Mouse (Mus musculus) cerebellum, postnatal 25 days (tissue): ENCODE measurements around the gene Fam221b.

Source experiments
- DNase-seq, 2 experiments: peaks; one replicate each; pipeline ENCODE4 v3.0.0; 2021; ENCODE audit warnings: mixed read lengths in 2 of 2

Fam221b gene

DNA sequence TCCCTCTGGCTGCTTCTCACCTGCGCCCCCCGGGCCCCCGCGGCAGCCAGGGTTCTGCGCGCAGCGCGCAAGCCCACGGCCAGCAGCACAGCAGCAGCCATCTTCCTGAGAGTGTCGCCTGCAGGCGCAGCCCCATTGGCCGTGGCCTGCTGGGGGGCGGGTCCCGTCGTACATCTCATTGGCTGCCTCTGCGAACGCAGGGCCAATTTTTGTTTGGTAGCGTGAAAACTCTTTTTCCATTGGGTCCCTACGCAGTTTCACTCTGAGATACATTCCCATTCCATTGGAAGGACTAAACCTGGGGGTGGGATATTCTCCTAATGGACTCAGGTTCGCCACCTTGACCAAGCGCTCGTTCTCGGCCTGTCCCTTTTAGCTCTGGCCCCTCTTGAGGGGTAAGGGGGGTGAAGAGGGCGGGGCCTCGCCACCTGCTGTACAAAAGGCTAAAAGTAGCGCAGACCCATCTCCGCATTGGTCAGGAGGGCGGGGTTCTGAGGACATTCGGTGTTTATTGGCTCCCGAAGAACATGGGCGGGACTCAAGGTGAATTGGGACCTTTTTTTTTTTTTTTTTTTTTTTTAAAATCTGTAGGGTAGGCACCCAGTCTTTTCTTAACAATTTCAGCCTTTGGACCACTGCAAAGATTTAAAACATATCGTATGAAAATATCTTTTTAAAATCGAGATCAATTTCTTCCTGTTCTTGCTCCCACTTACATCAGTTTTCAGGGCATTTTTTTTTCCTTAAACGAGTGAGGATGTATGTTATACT lies 12.4 kb downstream of the Fam221b start, which contains the start of gene Hint2:
TSS of gene Hint2 (minus strand) at position 128 of the 771 bp plus-strand sequence.
- DNase-seq: peak; percentile 95 to 97

DNA sequence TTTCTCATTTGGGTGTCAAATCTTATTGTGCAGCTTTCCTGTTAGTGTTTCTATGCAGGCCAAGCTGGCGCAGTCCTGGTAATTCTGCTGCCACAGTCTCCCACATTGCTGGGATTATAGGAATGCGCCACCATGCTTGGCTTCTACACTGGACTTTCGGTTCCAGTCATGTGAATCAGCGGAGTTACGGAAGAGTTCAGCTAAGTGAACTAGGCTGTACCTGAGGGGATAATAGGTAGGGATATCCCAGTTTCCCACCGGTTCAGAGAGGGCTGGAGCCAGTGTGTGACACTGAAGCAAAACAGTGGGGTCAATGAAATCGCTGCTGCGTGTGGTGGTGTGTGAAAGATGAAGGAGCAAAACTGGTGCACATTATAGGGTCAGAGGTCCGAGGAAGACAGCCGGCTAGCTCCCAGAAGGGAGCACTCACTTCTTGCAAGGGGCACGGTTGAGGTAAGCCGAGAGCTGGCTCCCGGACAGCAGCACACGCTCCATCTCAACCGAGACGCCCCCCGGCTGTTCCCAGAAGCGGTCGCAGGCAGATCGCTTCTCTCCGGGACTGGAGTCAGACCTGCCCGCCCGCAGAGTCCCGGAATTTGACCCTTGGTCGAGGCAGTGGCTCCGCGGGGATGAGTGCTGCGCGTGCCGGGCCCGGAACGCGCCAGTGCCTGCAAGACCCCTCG lies 13.1 kb downstream of the Fam221b start:
- peak in 1 of 2 experiments; percentile 34 for DNase-seq

DNA sequence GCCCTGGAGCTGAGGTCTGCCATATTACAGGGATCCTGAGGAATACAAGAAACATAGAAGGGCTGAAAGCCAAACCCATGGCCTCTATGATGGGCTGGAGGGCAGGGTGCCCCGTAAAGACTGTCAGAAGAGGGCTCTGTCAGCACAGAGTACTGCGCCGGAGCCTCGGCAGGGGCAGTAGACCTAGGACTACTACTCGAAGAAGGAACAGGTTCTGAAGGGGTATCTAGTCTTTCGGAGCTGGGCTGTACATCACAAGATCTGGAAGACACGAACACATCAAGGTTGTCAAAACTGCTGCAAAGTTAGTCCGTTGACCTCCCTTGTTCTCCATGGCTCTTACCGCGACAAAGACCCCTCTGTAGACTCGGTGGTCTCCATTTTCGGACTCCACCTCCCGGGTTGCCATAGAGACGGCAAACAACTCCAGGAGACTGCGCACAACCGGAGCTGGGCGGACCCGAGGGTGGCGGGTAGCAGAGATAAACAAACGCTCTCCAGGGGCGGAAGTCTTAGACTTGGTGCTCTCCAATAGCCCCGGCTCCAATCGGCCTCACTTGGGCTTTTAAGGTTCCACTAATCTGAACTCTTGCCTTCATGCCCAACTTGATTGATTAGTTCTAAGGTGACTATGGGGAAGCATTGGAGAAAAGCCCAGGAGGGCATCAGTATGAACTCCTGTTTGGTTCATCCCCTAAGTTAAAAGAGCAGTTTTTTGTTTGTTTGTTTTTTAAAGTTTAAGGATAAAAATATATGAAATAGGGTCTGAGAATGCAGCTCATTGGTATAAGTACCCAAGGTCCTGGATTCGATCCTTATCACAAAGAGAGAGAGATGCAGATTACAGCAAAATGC lies 15.6 kb downstream of the Fam221b start, which contains the start of gene Spag8:
TSS of gene Spag8 (minus strand) at position 434 of the 855 bp plus-strand sequence.
- DNase-seq: peak in 1 of 2 experiments; percentile 22

DNA sequence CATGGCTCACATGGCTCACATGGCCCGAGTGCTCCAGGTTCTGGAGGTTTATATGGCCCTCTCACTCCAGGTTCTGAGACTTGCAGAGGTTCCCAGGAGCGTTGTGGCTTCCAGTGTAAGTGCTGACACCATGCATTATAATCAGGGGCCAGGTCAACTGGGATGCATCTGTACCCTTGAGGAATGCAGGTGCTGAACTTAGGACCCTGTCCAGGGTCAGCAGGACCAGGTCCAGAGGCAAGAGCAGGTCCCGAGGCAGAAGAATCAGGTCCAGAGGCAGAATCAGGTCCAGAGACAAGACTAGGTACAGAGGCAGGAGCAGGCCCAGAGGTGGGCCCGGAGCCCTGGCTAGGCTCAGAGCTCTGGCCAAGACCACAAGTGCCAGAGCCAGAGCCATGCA lies 16.2 kb downstream of the Fam221b start:
- DNase-seq: peak in 1 of 2 experiments; percentile 6

DNA sequence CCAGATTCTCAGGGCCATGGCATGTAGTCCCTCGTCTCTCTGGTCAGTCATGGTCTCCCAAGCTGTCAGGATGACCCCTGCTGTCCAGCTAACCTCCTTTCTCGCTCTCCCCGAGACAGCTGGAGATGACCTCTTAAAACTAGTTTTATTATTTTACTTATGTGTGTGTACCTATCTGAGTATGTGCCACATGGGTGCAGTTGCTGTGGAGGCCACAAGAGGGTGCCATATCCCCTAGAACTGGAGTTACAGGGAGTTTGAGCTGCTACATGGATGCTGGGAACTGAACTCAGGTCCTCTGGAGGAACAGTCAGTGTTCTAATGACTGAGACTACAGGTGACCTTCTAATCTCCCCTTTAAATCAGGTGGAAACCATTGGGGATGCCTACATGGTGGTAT lies 19.2 kb downstream of the Fam221b start:
- no peak for DNase-seq

DNA sequence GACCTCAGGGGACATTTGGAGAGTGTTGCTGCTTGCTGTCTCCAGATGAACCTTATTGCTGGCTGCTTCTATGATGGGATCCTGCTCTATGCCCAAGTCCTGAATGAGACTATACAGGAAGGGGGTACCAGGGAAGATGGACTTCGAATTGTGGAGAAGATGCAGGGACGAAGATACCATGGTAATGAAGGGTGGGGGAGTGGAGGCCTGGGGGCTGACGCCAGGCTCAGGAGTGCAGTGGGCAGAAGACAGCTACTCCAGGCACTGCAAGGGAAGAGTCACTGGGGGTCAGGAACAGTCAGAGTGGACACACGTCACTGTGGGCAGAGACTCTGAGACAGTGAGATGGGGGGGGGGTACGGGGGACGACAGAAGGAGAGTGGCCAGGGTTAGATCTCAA lies 28.5 kb downstream of the Fam221b start:
- peak in 1 of 2 experiments; percentile 1 for DNase-seq

DNA sequence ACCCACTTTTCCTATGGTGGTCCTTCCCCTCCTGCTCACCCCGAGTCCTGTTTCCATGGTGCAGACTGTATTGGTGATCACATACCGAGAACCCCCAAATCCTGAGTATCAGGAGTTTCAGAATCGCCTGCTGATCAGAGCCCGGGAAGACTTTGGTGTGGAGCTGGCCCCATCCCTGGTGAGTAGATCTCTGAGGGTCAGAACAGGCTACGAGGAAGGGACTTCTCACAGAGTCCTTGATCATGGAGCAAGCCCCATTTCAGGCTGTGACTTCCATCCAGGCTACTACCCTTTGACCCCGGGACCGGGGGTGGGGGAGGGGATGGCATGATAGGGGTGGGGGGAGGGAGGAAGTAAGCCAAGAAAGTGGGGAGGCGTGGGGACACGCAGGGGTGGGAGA lies 28.9 kb downstream of the Fam221b start:
- peak in 1 of 2 experiments; percentile 2 for DNase-seq

DNA sequence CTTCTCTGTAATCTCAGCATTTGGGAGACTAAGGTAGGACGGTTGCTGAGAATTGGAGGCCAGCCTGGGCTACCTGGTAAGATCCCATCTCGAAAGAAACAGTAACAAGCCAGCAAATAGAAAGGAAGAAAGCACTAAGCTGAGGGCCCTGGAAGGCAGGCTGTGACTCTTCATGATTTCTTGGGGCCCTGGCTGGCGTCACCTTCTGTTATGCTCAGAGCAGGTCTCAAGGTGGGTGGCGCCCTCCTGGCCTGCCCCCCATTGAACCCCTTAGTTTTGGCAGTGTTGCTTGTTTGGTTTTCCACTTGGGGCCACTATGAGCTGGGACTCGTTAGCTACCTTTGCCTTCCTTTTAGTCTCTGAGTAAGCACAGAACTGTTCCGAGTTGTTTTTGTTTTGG lies 32.2 kb downstream of the Fam221b start:
- DNase-seq: peak in 1 of 2 experiments; percentile 2

DNA sequence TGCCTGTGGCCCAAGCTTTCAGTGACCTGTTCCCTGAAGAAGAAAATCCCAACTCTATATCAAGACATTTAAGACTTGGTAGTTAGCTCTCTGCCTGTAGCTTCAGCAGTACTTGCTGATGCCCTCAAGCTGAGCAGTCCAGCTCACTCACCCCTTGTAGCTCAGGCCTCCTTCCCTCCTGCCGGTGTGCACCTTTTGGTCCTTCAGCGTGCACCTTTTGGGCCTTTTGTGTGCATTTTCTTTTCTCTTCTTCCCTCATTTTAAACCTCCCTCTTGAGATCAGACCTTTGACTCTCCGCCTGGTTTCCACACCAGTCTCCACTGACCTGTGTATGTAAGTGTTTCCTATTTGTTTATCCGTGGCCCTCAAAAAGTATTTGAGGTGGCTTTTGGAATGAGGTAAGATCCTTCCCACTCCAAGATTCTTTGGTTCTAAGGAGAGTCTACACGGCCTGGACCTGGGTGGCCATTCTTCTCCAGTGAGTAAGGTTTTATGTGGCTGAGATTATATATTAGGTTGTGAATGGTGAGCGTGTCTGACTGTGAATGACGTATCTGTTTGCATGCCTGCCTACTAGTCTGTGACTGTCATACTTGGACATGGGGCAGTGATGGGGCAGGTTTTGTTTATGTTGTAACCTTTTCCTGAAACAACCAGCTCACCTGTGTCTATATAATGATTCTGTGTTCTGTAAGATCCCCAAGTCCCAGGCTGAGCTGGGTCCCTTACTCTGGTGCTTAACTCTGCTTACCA lies 34.1 kb downstream of the Fam221b start:
- DNase-seq: peak in 1 of 2 experiments; percentile 5

DNA sequence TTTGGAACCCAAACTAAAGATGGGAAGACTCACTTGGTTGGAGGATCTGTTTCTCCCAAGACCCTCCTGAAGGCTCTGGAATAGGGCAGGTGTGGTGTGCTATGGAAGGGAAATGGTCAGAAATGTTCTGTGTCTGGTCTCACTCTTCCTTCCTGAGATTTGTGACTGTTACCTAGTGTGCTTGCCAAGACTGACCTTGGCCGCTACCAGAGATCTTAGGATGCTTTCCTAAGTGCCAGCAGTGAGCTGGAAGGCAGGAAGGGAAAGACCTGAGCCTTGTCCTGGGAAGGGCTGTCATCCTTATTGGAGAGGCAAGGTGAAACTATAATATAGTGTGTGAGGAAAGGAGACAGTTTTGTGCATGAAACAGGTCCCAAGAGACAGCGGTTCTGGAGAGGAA lies 35.2 kb downstream of the Fam221b start:
- peak in 1 of 2 experiments; percentile 7 for DNase-seq

DNA sequence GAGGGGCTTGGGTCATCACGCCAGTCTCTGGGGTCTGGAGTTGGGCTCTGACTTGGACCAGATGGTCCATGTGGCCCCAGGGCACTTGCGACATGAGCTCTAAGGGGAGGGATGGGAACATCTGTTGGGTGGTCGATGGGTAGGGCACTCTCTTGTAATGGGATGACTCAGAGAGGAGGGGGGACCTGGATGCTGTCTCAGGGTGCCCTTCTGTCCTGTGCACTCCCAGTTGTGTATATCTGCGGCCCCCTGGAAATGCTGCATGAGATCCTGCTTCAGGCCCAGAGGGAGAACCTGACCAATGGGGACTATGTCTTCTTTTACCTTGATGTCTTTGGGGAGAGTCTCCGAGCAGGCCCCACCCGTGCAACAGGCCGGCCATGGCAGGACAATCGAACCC lies 35.6 kb downstream of the Fam221b start:
- DNase-seq: peak in 1 of 2 experiments; percentile 6

DNA sequence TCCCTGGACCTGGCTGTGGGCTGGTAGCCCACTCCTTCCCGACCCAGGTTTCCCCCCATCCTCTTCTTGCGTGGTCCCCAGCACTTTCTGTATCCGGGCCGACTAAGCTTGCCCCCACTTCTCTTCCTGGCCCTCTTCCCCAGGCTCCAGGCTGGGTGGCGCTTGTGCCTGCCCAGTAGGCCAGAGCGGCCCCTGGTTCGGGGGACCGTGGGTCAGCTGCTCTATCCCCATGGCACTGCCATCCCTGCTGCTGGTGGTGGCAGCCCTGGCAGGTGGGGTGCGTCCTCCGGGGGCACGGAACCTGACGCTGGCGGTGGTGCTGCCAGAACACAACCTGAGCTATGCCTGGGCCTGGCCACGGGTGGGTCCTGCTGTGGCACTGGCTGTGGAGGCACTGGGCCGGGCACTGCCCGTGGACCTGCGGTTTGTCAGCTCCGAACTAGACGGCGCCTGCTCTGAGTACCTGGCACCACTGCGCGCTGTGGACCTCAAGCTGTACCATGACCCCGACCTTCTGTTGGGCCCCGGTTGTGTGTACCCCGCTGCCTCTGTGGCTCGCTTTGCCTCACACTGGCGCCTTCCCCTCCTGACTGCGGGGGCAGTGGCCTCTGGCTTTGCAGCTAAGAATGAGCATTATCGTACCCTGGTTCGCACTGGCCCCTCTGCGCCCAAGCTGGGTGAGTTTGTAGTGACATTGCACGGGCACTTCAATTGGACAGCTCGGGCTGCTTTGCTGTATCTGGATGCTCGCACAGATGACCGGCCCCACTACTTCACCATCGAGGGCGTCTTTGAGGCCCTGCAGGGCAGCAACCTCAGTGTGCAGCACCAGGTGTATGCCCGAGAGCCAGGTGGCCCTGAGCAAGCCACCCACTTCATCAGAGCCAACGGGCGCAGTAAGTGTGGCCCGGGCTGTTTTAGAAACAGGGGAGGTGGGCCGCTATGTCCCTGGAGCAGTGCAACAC lies 36.7 kb downstream of the Fam221b start:
- peak; percentile 66 to 70 for DNase-seq

DNA sequence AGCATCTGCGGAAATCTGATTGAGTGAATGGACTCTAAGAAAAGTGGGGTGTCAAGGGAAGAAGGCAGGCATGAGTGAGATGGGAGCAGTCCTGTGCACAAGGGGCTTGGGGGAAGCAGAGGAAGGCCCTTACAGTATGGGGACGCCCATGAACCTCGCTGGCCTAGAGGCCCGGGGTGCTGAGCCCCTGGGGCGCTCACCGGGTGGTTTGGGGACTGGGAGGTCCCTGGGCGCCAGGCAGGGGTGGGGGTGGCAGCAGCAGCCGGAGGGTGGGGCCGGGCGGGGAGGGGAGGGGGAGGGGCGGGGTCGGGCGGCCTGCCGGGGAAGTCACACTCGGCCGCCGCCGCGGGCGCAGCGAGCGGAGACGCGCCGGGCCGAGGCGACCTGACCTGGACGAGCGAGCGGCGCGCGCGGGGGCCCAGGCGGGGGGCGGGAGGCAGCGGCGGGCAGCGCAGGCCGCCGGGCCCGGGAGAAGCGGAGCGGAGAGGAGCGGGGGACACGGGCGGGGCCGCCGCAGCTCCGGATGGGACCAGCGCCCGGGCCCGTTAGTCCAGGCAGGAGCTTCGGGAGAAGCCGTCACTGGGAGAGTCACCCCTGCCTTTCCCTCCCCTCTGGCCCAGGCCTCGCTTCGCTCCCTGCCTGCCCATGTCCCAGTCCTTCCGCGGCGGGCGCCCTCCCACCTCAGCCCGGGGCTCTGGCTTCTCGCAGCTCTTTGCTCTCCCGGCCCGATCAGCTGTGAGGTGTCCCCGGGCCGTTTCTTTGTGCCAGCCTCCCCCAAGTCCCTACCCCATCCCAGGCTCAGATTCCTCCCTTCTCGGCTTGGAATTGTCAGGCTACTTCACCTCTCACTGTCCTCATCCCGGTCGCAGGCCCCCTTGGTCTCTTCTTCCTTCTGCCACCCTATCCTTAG lies 37.6 kb downstream of the Fam221b start, which contains the start of gene Npr2:
TSS of gene Npr2 (plus strand) at position 890 of the 910 bp plus-strand sequence.
- peak; percentile 79 for DNase-seq

DNA sequence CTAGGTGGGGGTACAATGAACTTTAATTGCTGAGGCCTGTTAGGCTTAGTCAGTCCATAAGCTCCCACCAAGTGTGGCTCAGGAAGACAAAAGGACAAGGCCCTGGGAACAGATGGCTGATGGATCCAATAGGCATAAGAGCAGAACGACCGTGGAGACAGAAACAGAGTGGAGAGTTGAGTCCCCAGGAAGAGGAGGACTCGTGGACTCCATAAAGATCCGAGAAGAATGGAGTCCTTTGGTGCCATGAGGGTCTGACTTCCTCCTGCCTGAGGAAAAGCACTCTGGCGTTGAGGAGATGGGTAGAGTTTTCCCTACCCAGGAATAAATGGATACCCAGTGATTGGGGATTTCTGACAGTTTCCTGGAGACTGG lies 38.3 kb downstream of the Fam221b start:
- peak in 1 of 2 experiments; percentile 42 for DNase-seq

DNA sequence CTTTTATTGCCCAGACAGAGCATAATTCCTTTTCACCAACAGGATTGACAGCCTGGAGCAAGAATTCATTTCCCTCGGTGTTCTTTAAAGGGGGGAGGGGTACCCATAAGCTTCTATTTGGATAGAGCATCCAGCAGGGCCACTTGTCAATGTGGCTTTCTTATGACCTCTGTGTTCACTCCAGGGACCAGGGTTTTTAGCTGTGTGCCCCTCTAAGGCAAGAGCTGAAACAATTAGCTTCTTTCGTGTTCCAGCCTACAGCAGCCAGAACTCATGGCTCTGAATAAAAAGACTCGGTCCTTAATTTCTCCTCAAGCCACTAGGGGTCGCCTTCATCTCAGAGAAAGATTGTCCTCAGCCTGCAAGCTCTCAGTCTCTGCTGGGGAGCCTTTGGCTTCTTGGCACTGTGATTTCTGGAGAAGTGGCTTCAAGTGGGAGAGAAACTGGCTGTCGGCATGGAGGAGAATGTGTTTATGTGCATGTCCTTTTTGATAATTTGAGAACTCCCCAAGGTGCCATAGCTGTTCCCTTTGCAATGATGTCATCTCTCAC lies 38.8 kb downstream of the Fam221b start:
- DNase-seq: peak; percentile 85 to 89

DNA sequence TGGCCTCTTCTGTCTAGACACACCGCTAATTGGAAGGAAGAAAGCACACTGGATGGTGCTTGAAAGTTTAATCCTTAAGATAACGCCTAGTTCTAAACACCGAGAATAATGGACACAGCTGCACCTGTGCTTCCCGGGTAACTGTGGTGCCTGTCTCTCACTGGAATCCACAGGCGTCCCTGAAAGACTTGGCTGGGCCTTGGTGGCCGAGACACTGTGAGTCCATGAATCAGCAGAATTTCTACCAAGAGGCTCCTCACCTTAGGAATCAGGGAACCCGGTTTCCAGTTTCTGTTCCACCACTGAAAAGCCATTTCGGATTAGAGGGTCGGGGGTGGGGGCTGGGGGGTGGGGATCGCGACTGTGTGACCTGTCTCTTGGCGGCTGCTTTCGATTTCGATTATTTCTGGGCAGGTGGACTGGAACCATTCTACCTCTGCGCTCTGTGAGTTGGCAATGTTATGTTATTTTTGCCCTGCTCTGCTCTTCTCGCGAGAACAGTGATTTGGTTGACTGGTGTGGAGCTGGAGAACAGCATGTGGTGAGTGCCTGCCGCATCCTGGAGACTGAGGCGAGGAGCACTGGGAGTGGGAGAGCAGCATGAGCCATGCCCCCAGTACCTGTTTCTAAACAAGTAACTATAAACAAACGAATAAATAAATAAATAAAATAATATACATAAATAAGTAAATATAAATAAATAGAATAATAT lies 39.7 kb downstream of the Fam221b start:
- peak; percentile 53 to 59 for DNase-seq

DNA sequence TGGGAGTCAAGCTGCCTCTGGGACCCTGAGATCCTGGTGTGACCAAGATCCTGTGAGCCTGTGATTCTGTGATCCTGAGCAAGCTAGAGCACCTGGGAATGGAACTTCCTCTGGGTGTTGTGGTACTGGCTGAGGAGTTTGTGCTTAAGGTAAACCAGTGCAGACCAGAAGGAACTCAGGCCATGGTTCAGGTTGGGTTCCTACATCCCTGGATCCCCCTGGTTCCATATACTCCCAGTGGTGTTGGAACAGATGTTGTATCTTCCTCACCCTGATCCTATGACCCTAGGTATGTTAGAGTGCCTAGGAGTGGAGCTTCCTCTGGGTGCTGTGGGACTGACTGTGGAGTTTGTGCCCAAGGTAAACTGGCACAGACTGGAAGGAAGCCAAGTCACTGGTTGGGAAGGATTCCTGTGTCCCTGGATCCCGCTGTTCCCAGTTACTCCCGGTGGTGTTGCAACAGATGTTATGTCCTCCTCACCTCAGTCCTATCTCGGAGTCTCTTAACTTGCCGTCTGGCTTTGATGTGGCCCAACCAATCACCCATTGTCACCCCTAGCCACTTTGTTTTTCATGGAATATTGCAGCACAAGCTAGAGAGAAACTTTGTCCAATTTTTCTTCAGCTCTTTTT lies 48.7 kb downstream of the Fam221b start:
- DNase-seq: no peak

DNA sequence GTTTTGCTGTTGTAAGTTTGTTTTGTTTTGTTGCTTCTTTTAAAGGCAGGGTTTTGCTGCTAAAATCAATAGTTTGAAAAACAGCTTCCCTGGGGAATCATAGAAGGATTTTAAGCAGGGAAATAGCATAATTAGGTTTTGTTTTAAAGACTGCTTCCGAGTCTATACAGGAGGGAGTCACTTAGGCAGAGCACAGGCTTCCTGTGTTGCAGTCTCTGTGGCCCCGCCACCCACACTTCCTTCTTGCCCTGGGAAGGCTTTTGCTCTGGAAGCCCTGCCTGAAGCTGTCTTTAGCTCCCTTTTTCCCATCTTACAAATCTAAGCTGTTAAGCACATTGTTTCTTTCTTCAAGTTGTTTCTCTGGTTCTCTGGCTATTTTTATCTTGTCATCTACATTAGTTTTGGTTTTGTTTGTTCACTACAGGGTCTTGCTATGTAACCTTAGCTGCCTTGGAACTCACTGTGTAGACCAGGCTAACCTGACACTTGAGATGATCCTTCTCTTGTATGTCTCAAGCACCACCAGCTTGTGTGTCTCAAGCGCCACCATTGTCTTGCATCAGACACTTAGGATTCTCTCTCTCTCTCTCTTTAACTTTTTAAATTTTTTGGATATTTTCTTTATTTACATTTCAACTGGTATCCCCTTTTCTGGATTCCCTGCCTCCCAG lies 55.8 kb downstream of the Fam221b start:
- no peak for DNase-seq
